Mouse (Mus musculus) hindbrain, embryonic 16.5 days (tissue): ENCODE results near the gene Nxpe5. TPM values are rescaled to one million over a fixed set of nuclear protein-coding genes. Genes with fewer than 3 reads are reported as not detected.

Source experiments
- ATAC-seq: fragments of 200-750 bp; cut with Nextera tagmentation; 2 replicates; pipeline ENCODE4 v1.8.0; 2017; ENCODE audit warnings: moderate TSS enrichment, moderate library complexity
- H3K27ac ChIP-seq: fragments of 300-500 bp; sonication (generic); 2 replicates; pipeline ENCODE4 v1.5.1; 2014; ENCODE audit warnings: low read depth, mild to moderate bottlenecking, control low read depth, low read length, moderate library complexity
- H3K27me3 ChIP-seq: fragments of 300-500 bp; sonication (generic); replicated peaks from 2 replicates; pipeline ENCODE4 v1.6.1; 2014; ENCODE audit warnings: low read length; ENCODE audit not compliant: control insufficient read depth, insufficient read depth
- H3K36me3 ChIP-seq: fragments of 300-500 bp; sonication (generic); 2 replicates; pipeline ENCODE4 v1.6.1; 2014; ENCODE audit warnings: mild to moderate bottlenecking, low read length, moderate library complexity, mixed read lengths; ENCODE audit not compliant: control insufficient read depth, insufficient read depth
- H3K4me1 ChIP-seq: fragments of 300-500 bp; sonication (generic); 2 replicates; pipeline ENCODE4 v1.6.1; 2014; ENCODE audit warnings: low read depth, low read length; ENCODE audit not compliant: control insufficient read depth, insufficient read depth
- H3K4me2 ChIP-seq: fragments of 300-500 bp; sonication (generic); 2 replicates; pipeline ENCODE4 v1.6.1; 2014; ENCODE audit warnings: mild to moderate bottlenecking, low read length, control low read depth, moderate library complexity
- H3K4me3 ChIP-seq: fragments of 300-500 bp; sonication (generic); 2 replicates; pipeline ENCODE4 v1.5.1; 2014; ENCODE audit warnings: mild to moderate bottlenecking, low read length, control low read depth, moderate library complexity
- H3K9ac ChIP-seq: fragments of 300-500 bp; sonication (generic); 2 replicates; pipeline ENCODE4 v1.6.1; 2014; ENCODE audit warnings: low read depth, mild to moderate bottlenecking, control low read depth, low read length, moderate library complexity
- H3K9me3 ChIP-seq: fragments of 300-500 bp; sonication (generic); 2 replicates; pipeline ENCODE4 v1.6.1; 2014; ENCODE audit warnings: mild to moderate bottlenecking, low read length, moderate library complexity; ENCODE audit not compliant: control insufficient read depth
- WGBS: fragments of 180-500 bp; shearing (Covaris S2); extraction: QIAGEN DNeasy Blood & Tissue Kit; methylation state at CpG from one replicate; pipeline ENCODE4 v1.1.7; 2014; 5-methylcytosine and 5-hydroxymethylcytosine counted together
- polyA plus RNA-seq: library from polyadenylated mRNA; unstranded; fragments of >200 nt; fragmentation: Nextera tagmentation; extraction: Ambion mirVana; gene quantifications from 2 replicates; pipeline ENCODE4 v1.2.1, GENCODE M21; 2015

Nxpe5 gene
- polyA plus RNA-seq, 1 experiment from 2014 or later, result not detected

DNA sequence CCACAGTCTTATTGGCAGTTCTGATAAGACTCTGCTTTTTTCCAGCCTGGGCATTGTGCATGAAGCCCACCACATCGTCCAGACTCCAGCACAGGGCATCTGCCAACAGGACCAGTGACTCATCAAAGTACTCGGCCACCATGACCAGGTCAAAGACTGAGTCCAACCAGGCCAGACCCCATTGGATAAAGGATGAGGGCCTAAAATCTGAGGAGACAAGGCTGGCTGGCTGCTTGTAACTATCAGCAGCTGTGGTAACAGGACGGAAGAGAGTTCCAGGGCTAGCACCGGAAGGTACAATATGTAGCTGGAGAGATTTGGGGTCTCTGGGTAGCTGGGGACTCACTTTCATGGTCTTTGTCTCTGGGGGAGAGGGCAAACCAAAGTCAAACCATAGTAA is 40.0 kb downstream of the Nxpe5 start:
- Histone ChIP-seq H3K4me1 (peaks cover 18% of the 10 kb centered on the region), H3K27ac (no peak overlapping the region), H3K4me3 (no peak overlapping the region), H3K9me3 (no peaks in the 10 kb centered on the region), H3K27me3 (no peaks in the 10 kb centered on the region), H3K9ac (no peak overlapping the region), H3K36me3 (peaks cover 13% of the 10 kb centered on the region), H3K4me2 (no peak overlapping the region)
- WGBS, result 94% methylated on average over 4 of the region's 4 CpGs
- ATAC-seq, result no peak

DNA sequence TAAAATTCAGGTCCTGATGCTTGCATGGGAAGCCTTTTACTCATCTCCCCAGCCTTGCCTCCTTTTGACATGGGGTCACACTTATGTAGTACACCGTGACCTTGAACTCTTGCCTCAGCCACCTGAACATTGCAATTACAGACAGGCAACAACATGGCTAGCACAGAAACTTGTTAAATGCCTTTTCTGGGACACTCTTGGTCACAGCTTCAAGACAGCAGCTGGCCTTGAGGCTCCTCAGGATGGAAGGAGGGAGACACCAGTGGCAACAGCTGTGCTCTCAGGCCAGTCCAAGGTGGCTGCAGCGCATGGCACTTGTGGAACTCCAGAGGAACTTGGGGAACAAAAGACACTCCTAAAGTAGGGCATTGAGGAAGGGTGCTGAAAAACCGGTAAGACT is 41.4 kb downstream of the Nxpe5 start:
- Histone ChIP-seq H3K9ac (no peak overlapping the region), H3K36me3 (peaks cover 10% of the 10 kb centered on the region), H3K4me2 (no peak overlapping the region), H3K27ac (no peak overlapping the region), H3K4me3 (no peak overlapping the region), H3K27me3 (no peaks in the 10 kb centered on the region), H3K9me3 (no peaks in the 10 kb centered on the region), H3K4me1 (peaks cover 18% of the 10 kb centered on the region)
- ATAC-seq, result no peak
- 90% methylated on average over 3 of the region's 3 CpGs for WGBS

DNA sequence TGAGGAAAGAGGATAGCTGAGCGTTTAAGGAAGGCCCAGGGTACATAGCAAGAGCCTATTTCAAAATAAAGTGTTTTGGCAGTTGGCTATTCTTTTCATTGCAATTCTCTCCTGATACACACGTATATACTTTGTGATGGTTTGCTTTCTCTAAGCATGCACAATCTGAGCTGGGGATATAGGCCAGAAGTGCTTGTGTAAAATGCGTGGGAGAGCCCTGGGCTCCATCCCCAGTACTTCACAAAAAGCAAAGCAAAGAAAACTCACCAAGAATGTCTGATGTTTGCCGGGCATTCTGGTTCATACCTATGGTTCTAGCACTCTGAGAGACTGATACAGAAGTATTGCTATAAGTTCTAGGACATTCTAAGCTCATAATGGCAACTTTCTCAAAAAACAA is 43.3 kb downstream of the Nxpe5 start:
- H3K27me3 ChIP-seq, result no peaks in the 10 kb centered on the region
- 78% methylated on average over 4 of the region's 4 CpGs for WGBS

DNA sequence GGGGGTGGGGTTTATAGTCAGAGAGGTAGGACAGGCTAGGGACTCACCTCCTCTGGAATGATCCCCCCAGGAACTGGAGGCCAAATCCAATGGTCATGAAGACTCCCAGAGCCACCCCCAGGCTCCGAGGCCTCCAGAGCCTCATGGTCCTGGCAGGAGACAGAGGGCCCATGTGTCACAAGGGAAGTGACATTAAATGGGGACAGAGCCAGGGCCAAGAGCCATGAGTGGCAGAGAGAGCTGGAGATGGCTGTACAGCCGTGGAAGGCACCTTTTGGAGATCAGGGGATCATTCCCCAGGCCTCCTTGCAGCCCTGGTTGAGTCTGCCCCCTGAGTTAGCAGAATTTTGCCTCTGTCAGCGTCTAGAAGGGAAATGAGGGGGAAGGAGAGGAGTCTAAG is 45.5 kb downstream of the Nxpe5 start:
- H3K27me3 ChIP-seq, result no peaks in the 10 kb centered on the region
- no peak overlapping the region for H3K4me2 ChIP-seq
- 56% methylated on average over 3 of the region's 3 CpGs for WGBS
- ATAC-seq, result no peak
- H3K9me3 ChIP-seq, result no peaks in the 10 kb centered on the region
- peaks cover 4% of the 10 kb centered on the region for H3K36me3 ChIP-seq
- H3K27ac ChIP-seq, result no peak overlapping the region
- H3K4me1 ChIP-seq, result peaks cover 24% of the 10 kb centered on the region
- H3K9ac ChIP-seq, result no peak overlapping the region
- no peak overlapping the region for H3K4me3 ChIP-seq

More for the DNA sequence above, 43.3 kb downstream of the Nxpe5 start:
- H3K4me3 ChIP-seq, result no peak overlapping the region
- peaks cover 16% of the 10 kb centered on the region for H3K4me1 ChIP-seq
- peaks cover 10% of the 10 kb centered on the region for H3K36me3 ChIP-seq
- no peak for ATAC-seq
- no peak overlapping the region for H3K9ac ChIP-seq
- H3K9me3 ChIP-seq, result no peaks in the 10 kb centered on the region
- H3K4me2 ChIP-seq, result no peak overlapping the region
- no peak overlapping the region for H3K27ac ChIP-seq

DNA sequence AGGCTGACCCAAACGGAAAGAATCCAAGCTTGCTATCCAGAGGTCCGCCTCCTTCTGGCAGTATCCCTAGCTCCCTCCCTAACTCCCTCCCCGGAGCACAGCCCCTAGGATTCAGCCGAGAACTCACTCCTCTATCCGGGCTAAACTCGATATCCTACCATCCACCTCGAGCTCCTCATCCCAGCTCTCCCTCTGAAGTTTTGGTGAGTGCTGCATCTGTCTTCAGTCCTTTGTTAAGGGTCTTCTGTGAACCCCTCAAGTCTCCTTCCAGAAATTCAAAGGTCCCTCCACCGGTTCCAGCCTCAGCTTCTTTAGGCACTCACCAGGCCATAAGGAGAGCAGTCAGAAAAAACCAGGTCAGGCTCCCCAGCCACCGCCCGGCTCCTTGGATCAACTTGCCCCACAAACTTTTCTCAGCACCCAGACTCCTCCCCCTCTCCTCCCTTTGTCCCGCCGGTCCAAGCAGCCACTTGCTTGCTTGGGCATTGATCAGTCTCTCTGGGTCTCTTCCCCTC is 46.8 kb downstream of the Nxpe5 start, which contains the start of gene Gal3st4:
TSS of gene Gal3st4 (minus strand) at position 432 of the 515 bp plus-strand sequence.
- Histone ChIP-seq H3K4me1 (peaks cover 24% of the 10 kb centered on the region), H3K9ac (peak within 1 kb of the TSS; percentile 32; the same call in 1 of the 2 replicates), H3K27ac (no peak within 1 kb of the TSS), H3K4me2 (peak within 1 kb of the TSS; percentile 39), H3K9me3 (no peaks in the 10 kb centered on the region), H3K36me3 (peaks cover 3% of the 10 kb centered on the region; the same call in 1 of the 2 replicates), H3K4me3 (peak within 1 kb of the TSS; percentile 6; the same call in 1 of the 2 replicates), H3K27me3 (no peaks in the 10 kb centered on the region)
- no peak for ATAC-seq
- 2% methylated on average over 12 of the region's 12 CpGs for WGBS

DNA sequence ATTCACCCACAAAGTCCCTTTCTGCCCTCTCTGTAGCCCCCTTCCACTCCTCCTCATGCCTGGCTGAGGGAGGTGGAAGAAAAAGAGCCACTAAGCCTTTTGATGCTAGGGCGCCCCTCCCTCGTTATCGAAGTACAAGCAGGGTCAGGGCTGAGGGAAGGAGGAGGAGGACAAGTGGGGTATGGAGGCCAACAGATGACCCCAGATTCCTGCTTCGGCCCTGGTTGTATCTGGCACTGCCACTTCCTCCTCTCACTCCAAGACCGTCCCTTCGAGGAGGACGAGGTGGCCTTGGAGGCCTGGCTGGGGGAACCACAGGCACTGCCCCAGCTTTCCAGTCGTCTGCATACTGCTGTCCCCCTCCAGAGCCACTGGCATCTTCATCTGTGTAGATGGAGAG is 48.5 kb downstream of the Nxpe5 start:
- ATAC-seq, result no peak
- no peaks in the 10 kb centered on the region for H3K9me3 ChIP-seq
- no peak overlapping the region for H3K9ac ChIP-seq
- 52% methylated on average over 8 of the region's 8 CpGs for WGBS
- H3K27me3 ChIP-seq, result no peaks in the 10 kb centered on the region
- H3K4me2 ChIP-seq, result no peak overlapping the region
- no peak overlapping the region for H3K27ac ChIP-seq
- peaks cover 3% of the 10 kb centered on the region; the same call in 1 of the 2 replicates for H3K36me3 ChIP-seq
- H3K4me1 ChIP-seq, result peaks cover 37% of the 10 kb centered on the region
- no peak overlapping the region for H3K4me3 ChIP-seq

DNA sequence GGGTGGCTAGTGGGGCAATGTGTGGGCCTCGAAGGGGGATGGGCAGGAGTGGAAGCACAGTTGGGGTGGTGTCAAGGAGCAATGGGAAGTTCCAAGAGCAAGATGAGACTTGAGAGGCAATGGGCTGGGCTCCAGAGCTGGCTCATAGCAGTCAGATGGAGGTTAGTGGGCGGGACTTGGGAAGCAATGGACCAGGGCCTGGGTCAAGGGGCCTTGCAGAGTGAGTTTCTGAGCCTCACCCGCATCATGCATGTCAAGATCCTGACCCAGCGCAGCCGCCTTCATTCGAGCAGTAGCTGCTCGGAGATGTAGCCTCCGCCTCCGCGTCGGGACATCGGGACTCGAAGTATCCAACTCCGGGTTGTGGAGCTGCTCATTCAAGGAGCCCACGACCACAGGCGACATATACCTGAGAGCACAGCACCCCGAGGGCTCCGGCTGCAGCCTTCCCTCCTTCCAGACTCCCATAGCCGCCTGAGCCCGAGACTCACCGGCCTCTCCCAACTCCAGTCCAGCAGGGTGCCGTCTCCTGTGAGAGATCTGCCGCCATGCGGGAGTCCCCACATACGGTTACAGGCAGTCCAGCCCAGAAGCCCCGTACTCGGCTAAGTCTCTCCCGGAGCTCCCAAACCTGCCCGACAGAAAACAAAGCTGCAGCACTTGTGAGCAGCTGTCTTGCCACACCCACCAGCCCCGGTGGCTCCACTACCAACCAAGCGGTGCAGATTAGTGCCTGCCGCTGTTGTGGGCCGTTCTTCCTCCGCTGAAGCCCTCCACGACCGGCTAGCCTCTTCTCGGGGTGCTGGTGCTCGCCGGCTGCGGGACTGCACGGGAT is 49.7 kb downstream of the Nxpe5 start:
- WGBS, result 9% methylated on average over 41 of the region's 41 CpGs
- H3K27me3 ChIP-seq, result no peaks in the 10 kb centered on the region
- no peak overlapping the region for H3K27ac ChIP-seq
- peaks cover 1% of the 10 kb centered on the region; the same call in 1 of the 2 replicates for H3K9me3 ChIP-seq
- peak overlapping the region; percentile 62 for H3K9ac ChIP-seq
- peaks cover 39% of the 10 kb centered on the region for H3K4me1 ChIP-seq
- ATAC-seq, result no peak
- H3K4me2 ChIP-seq, result peak overlapping the region; percentile 62
- H3K36me3 ChIP-seq, result peaks cover 3% of the 10 kb centered on the region; the same call in 1 of the 2 replicates
- H3K4me3 ChIP-seq, result peak overlapping the region; percentile 27

DNA sequence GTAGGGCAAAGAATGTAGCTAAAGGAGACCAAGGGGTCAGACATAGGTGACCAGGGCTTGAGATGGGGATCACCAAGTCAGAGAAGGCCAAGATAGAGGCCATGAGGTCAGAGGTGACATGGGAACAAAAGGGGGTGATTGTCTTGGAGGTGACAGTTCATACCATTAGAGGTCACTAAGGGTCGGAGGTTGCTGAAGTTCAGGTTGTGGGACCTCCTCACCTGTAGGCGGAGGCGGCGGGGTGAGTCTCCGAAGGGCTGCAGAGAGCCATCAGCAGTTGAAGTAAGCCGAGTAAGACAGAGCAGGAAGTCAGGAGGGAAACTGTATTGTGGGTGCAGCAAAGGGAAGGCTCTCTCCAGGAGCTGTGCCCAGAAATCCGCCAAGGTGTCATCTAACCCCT is 52.3 kb downstream of the Nxpe5 start:
- Histone ChIP-seq H3K27me3 (no peaks in the 10 kb centered on the region), H3K9ac (no peak overlapping the region), H3K4me2 (peak overlapping the region; percentile 72), H3K4me3 (peak overlapping the region; percentile 52), H3K36me3 (peaks cover 3% of the 10 kb centered on the region; the same call in 1 of the 2 replicates), H3K27ac (no peak overlapping the region), H3K9me3 (peaks cover 2% of the 10 kb centered on the region; the same call in 1 of the 2 replicates), H3K4me1 (peaks cover 35% of the 10 kb centered on the region)
- WGBS, result 83% methylated on average over 7 of the region's 7 CpGs
- no peak for ATAC-seq
